Mouse (Mus musculus) hindbrain, embryonic 15.5 days (tissue): ENCODE data around the gene Lrmp. TPM values are rescaled to one million over a fixed set of nuclear protein-coding genes. Genes with fewer than 3 reads are reported as not detected.
"Not testable (repeated sequence)": the region's sequence is repeated elsewhere in the genome, so short reads cannot be mapped to it uniquely, and the experiment has no call there.

Experiments used
- ATAC-seq: fragments of 200-750 bp; cut with Nextera tagmentation; 2 replicates; pipeline ENCODE4 v1.8.0; 2017; ENCODE audit warnings: low read depth, moderate number of reproducible peaks, moderate TSS enrichment; ENCODE audit not compliant: low FRiP score
- H3K27ac ChIP-seq: fragments of 300-500 bp; sonication (generic); replicated peaks from 2 replicates; pipeline ENCODE4 v1.5.1; 2015; ENCODE audit warnings: mild to moderate bottlenecking, inconsistent platforms
- H3K27me3 ChIP-seq: fragments of 300-500 bp; sonication (generic); 2 replicates; pipeline ENCODE4 v1.6.1; 2015; ENCODE audit warnings: control low read depth, inconsistent platforms
- H3K36me3 ChIP-seq: fragments of 300-500 bp; sonication (generic); 2 replicates; pipeline ENCODE4 v1.6.1; 2015; ENCODE audit warnings: control low read depth, inconsistent platforms
- H3K4me1 ChIP-seq: fragments of 300-500 bp; sonication (generic); replicated peaks from 2 replicates; pipeline ENCODE4 v1.6.1; 2015; ENCODE audit warnings: control low read depth, inconsistent platforms
- H3K4me2 ChIP-seq: fragments of 300-500 bp; sonication (generic); 2 replicates; pipeline ENCODE4 v1.6.1; 2015; ENCODE audit warnings: moderate library complexity, mild to moderate bottlenecking, inconsistent platforms
- H3K4me3 ChIP-seq: fragments of 300-500 bp; sonication (generic); 2 replicates; pipeline ENCODE4 v1.5.1; 2015; ENCODE audit warnings: mild to moderate bottlenecking, inconsistent platforms
- H3K9ac ChIP-seq: fragments of 300-500 bp; sonication (generic); 2 replicates; pipeline ENCODE4 v1.6.1; 2015; ENCODE audit warnings: inconsistent platforms
- H3K9me3 ChIP-seq: fragments of 300-500 bp; sonication (generic); 2 replicates; pipeline ENCODE4 v1.6.1; 2016; ENCODE audit warnings: control low read depth, inconsistent platforms
- WGBS: fragments of 180-500 bp; shearing (Covaris S2); methylation state at CpG from one replicate; pipeline ENCODE4 v1.1.7; 2015; 5-methylcytosine and 5-hydroxymethylcytosine counted together
- polyA plus RNA-seq: library from polyadenylated mRNA; unstranded; fragments of >200 nt; fragmentation: Nextera tagmentation; extraction: Ambion mirVana; gene quantifications from 2 replicates; pipeline ENCODE4 v1.2.1, GENCODE M21; 2015

The Lrmp gene
- polyA plus RNA-seq, 1 experiment from 2014 or later: 0.75 TPM

DNA sequence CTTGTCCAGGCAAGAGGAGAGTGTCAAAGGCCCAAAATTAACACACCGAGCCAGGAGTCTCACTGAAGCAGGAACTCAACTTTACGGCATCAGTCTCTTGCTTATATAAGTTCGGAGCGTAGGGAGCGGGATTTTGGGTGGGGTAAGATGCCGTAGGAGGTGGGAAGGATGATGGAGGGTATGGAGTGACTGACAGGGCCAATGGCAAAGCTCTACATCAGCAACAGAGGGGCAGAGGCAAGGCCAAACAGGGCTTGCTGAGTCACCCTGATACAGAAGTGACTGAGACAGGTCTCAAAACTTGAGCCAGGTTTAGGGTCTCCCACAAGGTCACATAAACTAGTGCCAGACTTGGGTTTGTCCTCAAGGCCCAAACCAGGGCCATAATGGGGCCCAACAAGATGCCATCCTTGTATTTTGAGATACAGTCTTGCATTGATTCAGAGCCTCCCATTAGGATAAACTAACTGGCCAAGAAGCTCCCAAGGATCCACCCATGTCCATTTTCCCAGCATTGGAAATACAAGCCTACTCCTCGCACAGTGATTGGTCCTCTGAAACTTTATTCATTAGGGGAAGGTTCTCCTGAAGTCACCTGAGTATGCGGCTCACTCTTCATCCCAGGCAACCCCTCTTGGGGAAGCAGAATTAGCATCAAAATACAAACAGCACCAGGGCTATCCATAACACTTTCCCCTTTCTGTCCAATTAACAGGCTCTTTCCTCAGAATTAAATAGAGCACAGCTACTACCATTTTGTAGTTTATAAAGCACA, 30.9 kb upstream of the Lrmp start:
- Histone ChIP-seq H3K9me3 (no peaks in the 10 kb centered on the region), H3K27me3 (no peaks in the 10 kb centered on the region), H3K4me2 (no peak overlapping the region), H3K4me1 (no peaks in the 10 kb centered on the region), H3K36me3 (no peaks in the 10 kb centered on the region), H3K27ac (no peak overlapping the region), H3K4me3 (no peak overlapping the region), H3K9ac (no peak overlapping the region)
- WGBS: 92% methylated on average over 8 of the region's 8 CpGs
- no peak for ATAC-seq

DNA sequence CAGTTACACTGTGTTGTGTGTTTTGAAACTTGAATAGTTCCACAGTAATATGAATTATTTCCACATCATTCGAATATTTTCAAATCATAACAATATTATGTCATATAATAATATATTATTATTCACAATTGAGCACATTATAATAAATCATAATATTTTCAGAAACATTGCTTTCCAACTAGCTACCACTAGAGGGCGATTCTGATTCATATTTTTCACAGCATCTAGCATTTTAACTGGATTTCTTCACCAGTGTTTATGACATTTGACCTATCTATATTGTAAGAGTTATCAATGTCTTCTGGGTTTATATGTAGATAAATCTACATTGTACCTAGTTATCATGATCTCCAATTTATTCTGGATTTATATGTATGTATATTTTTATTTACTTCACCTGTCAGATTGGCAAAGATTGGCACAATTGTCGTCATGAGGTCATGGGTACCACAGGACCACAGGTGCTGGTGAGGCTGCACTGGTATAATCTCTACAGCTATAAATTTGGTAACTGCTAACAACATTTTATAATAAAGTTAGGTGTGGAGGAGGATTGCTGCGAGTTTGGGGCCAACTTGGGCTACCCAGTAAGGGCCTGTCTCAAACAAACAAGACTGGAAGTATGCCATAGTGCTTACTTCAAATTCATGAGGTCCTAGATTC, 26.9 kb upstream of the Lrmp start:
- Histone ChIP-seq H3K9me3 (no peaks in the 10 kb centered on the region), H3K4me2 (no peak overlapping the region), H3K36me3 (no peaks in the 10 kb centered on the region), H3K27ac (no peak overlapping the region), H3K4me3 (no peak overlapping the region), H3K4me1 (no peaks in the 10 kb centered on the region), H3K27me3 (no peaks in the 10 kb centered on the region), H3K9ac (no peak overlapping the region)
- WGBS: 52% methylated on average over 4 of the region's 4 CpGs
- ATAC-seq: no peak

GRCm38 (mm10) chr6:145089373-145089772, 26.1 kb upstream of the Lrmp start:
- 86% methylated on average over 4 of the region's 4 CpGs for WGBS
- Histone ChIP-seq H3K27me3 (no peaks in the 10 kb centered on the region), H3K4me3 (no peak overlapping the region), H3K4me1 (no peaks in the 10 kb centered on the region), H3K4me2 (no peak overlapping the region), H3K27ac (no peak overlapping the region), H3K9ac (no peak overlapping the region), H3K36me3 (no peaks in the 10 kb centered on the region), H3K9me3 (no peaks in the 10 kb centered on the region)
- no peak for ATAC-seq

- H3K4me2 ChIP-seq: no peak overlapping the region
- WGBS: 71% methylated on average over 6 of the region's 6 CpGs
- no peak for ATAC-seq
These were observed 25.1 kb upstream of the Lrmp start for GRCm38 (mm10) chr6:145090201-145090863.

GRCm38 (mm10) chr6:145090928-145091327, 24.5 kb upstream of the Lrmp start:
- ATAC-seq: no peak
- H3K4me3 ChIP-seq: no peak overlapping the region
- H3K9me3 ChIP-seq: no peaks in the 10 kb centered on the region
- 77% methylated on average over 5 of the region's 5 CpGs for WGBS
- no peaks in the 10 kb centered on the region for H3K27me3 ChIP-seq
- no peaks in the 10 kb centered on the region for H3K36me3 ChIP-seq
- no peaks in the 10 kb centered on the region for H3K4me1 ChIP-seq
- no peak overlapping the region for H3K9ac ChIP-seq
- H3K27ac ChIP-seq: no peak overlapping the region
- H3K4me2 ChIP-seq: no peak overlapping the region

More at GRCm38 (mm10) chr6:145090201-145090863, 25.1 kb upstream of the Lrmp start:
- H3K27me3 ChIP-seq: no peaks in the 10 kb centered on the region
- no peak overlapping the region for H3K4me3 ChIP-seq
- no peaks in the 10 kb centered on the region for H3K9me3 ChIP-seq
- no peaks in the 10 kb centered on the region for H3K36me3 ChIP-seq
- no peak overlapping the region for H3K27ac ChIP-seq
- H3K4me1 ChIP-seq: no peaks in the 10 kb centered on the region
- no peak overlapping the region for H3K9ac ChIP-seq

DNA sequence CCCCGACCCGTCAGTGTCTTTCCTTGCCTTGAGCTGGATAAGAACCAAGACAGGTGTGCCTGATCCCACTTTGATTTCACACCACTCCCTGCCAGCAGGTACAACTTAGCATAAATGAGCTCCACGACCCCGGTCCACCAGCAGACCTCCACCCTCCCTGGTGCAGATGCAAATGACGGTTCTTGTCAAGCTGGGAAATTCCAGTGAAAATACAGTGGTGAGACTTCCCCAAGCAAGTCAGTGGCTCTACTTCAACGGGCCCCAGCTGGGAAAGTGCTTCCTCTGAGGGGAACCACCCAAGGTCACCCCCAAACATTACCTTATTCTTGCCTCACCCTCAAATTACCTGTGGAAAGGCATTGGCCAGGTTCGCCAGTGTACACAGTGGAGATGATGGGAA, 23.5 kb upstream of the Lrmp start:
- no peak overlapping the region for H3K27ac ChIP-seq
- ATAC-seq: no peak
- H3K4me3 ChIP-seq: no peak overlapping the region

DNA sequence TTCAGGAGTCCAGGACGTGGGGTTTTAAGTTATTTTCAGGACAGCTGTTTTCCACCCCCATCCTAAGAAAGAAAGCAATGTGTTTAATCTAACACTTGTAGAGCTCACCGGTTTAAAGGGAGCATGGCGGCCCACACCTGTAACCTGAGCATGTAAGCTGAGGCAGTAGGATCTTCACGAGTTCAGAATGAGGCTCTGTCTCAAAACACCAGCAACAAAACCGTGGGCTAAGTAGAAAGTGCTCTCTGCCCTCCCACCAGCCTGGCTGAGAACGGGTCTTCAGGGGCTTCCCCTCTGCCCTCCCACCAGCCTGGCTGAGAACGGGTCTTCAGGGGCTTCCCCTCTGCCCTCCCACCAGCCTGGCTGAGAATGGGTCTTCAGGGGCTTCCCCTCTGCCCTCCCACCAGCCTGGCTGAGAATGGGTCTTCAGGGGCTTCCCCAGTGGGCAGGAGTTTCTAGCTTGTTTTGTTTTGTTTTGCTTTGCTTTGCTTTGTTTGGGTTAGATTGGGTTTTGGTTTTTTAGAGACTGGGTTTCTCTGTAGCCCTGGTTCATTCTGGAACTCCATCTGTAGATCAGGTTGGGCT, 22.3 kb upstream of the Lrmp start:
- H3K4me1 ChIP-seq, H3K4me2 ChIP-seq, H3K9ac ChIP-seq, H3K27me3 ChIP-seq, H3K9me3 ChIP-seq, H3K4me3 ChIP-seq, H3K27ac ChIP-seq, ATAC-seq, H3K36me3 ChIP-seq: not testable (repeated sequence)
- WGBS: 59% methylated on average over 7 of the region's 7 CpGs

More for the DNA sequence above, 23.5 kb upstream of the Lrmp start:
- Histone ChIP-seq H3K4me2 (no peak overlapping the region), H3K27me3 (no peaks in the 10 kb centered on the region), H3K36me3 (no peaks in the 10 kb centered on the region), H3K9ac (no peak overlapping the region), H3K4me1 (no peaks in the 10 kb centered on the region), H3K9me3 (no peaks in the 10 kb centered on the region)
- WGBS: 85% methylated on average over 7 of the region's 7 CpGs

- no peak overlapping the region for H3K4me2 ChIP-seq
- no peak overlapping the region for H3K27ac ChIP-seq
- no peaks in the 10 kb centered on the region for H3K27me3 ChIP-seq
- no peak overlapping the region for H3K9ac ChIP-seq
- H3K4me1 ChIP-seq: no peaks in the 10 kb centered on the region
- H3K4me3 ChIP-seq: no peak overlapping the region
- no peak for ATAC-seq
- no peaks in the 10 kb centered on the region for H3K36me3 ChIP-seq
- no peaks in the 10 kb centered on the region for H3K9me3 ChIP-seq
- WGBS: 80% methylated on average over 4 of the region's 4 CpGs
These were observed 21.0 kb upstream of the Lrmp start for GRCm38 (mm10) chr6:145094431-145094830.

- Histone ChIP-seq H3K27me3 (no peaks in the 10 kb centered on the region), H3K4me2 (no peak overlapping the region), H3K4me1 (no peaks in the 10 kb centered on the region), H3K9ac (no peak overlapping the region), H3K9me3 (no peaks in the 10 kb centered on the region), H3K4me3 (no peak overlapping the region), H3K27ac (no peak overlapping the region), H3K36me3 (no peaks in the 10 kb centered on the region)
- WGBS: 72% methylated on average over 9 of the region's 9 CpGs
- ATAC-seq: no peak
These were observed 14.5 kb upstream of the Lrmp start for GRCm38 (mm10) chr6:145100923-145101322.

GRCm38 (mm10) chr6:145104241-145104939, 11.1 kb upstream of the Lrmp start:
- Histone ChIP-seq H3K36me3 (no peaks in the 10 kb centered on the region), H3K27me3 (no peaks in the 10 kb centered on the region), H3K4me1 (no peaks in the 10 kb centered on the region), H3K9me3 (no peaks in the 10 kb centered on the region), H3K27ac (no peak overlapping the region), H3K4me3 (no peak overlapping the region), H3K4me2 (no peak overlapping the region), H3K9ac (no peak overlapping the region)
- ATAC-seq: no peak
- 85% methylated on average over 10 of the region's 10 CpGs for WGBS

DNA sequence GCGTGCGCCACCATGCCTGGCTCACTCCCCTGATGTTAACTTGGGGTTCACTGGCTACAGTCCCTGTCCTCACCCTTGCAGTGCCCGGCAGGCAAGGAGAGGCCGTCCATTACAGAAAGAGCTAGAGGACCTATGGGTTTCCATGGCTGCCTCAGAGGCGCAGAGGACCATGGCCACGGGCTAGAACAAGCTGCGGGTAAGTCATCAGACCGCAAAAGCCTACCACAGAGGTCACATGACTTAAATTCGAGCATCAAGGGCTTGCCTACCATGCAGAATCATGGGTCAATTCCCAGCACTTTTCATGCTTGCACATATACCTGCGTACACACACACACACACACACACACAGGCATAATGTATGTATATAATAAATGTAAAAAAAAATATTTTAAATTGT, 10.0 kb upstream of the Lrmp start:
- Histone ChIP-seq H3K36me3 (no peaks in the 10 kb centered on the region), H3K9ac (no peak overlapping the region), H3K9me3 (no peaks in the 10 kb centered on the region), H3K4me1 (no peaks in the 10 kb centered on the region), H3K4me2 (no peak overlapping the region), H3K27me3 (no peaks in the 10 kb centered on the region), H3K27ac (no peak overlapping the region), H3K4me3 (no peak overlapping the region)
- 95% methylated on average over 10 of the region's 10 CpGs for WGBS
- ATAC-seq: no peak
